Mouse (Mus musculus) spleen, adult 2 months (tissue): ENCODE results near the gene Clstn2. TPM values are rescaled to one million over a fixed set of nuclear protein-coding genes. Genes with fewer than 3 reads are reported as not detected.

ENCODE experiments used
- DNase-seq, 2 experiments: peaks; one replicate each; pipeline versions ENCODE4 v3.0.0 to v3.0.0-alpha.2; 2012 to 2021; ENCODE audit warnings: low spot score in 2 of 2, low read depth in 1 of 2
- H3K27ac ChIP-seq: fragments of 200-500 bp; 2 replicates; pipeline ENCODE4 v1.5.1; 2012; ENCODE audit warnings: low read length, inconsistent platforms; ENCODE audit not compliant: insufficient read depth
- H3K27me3 ChIP-seq: fragments of 200-500 bp; 2 replicates; pipeline ENCODE4 v1.6.1; 2012; ENCODE audit warnings: mild to moderate bottlenecking, moderate library complexity, low read length, inconsistent platforms; ENCODE audit not compliant: control insufficient read depth, insufficient read depth
- H3K36me3 ChIP-seq: fragments of 200-500 bp; 2 replicates; pipeline ENCODE4 v1.6.1; 2012; ENCODE audit warnings: mild to moderate bottlenecking, low read length, inconsistent platforms; ENCODE audit not compliant: control insufficient read depth, insufficient read depth
- H3K4me1 ChIP-seq: fragments of 200-500 bp; 2 replicates; pipeline ENCODE4 v1.6.1; 2011; ENCODE audit warnings: inconsistent platforms; ENCODE audit not compliant: control insufficient read depth, insufficient read depth, insufficient read length
- H3K4me3 ChIP-seq: fragments of 200-500 bp; 2 replicates; pipeline ENCODE4 v1.5.1; 2011; ENCODE audit warnings: mild to moderate bottlenecking, inconsistent platforms; ENCODE audit not compliant: insufficient read depth, insufficient read length; ENCODE audit errors: extremely low read depth
- CTCF ChIP-seq: fragments of 200-500 bp; IDR thresholded peaks from 2 replicates; pipeline ENCODE4 v1.5.1; 2011; ENCODE audit warnings: mild to moderate bottlenecking, inconsistent platforms; ENCODE audit not compliant: insufficient read depth, insufficient read length, insufficient replicate concordance; ENCODE audit errors: extremely low read depth
- POLR2A ChIP-seq: fragments of 200-500 bp; IDR thresholded peaks from 2 replicates; pipeline ENCODE4 v1.6.1; 2011; ENCODE audit warnings: low read depth, low read length, inconsistent platforms
- WGBS: fragments of 180-500 bp; shearing (Covaris S2); methylation state at CpG from one replicate; pipeline ENCODE4 v1.1.7; 2018; 5-methylcytosine and 5-hydroxymethylcytosine counted together
- polyA plus RNA-seq: library from polyadenylated mRNA; depleted of rRNA; stranded (reverse); fragments of >200 nt; gene quantifications from 2 replicates; pipeline ENCODE4 v1.2.3, GENCODE M21; 2012

Gene Clstn2
- polyA plus RNA-seq, 1 experiment, result 0.58 TPM

DNA sequence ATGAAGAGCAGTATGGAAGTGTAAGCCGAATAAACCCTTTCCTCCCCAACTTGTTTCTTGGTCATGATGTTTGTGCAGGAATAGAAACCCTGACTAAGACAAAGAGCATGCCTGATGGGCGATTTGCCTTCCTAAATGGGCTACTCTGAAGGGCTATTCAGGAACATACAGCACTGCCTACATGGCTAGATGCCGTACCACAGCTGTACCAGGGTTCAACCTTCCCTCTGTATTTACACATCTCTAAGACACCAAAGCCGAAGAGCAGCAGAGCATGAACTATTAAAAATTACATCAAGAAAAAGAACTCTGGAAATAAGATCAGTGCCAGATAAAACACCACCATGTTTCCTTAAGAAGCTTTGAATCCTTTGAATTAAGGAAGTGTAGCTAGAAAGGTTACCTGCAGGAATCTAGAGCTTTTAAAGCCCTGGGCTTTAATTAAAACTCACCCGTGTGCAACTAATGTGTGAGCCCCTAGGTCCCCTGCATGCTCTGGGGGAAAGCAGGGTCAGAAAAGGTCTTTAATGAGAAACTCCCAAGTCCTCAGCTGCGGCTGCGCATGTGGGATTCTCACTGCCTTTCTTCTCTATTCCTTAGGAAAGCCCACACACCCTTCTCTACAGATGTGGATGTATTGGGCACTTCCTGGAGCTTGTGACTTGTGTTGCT is 277.2 kb downstream of the Clstn2 start:
- DNase-seq, result no peak
- no peaks in the 10 kb centered on the region for H3K27me3 ChIP-seq
- WGBS, result 89% methylated on average over 7 of the region's 7 CpGs
- H3K36me3 ChIP-seq, result no peaks in the 10 kb centered on the region
- no peaks in the 10 kb centered on the region for H3K4me1 ChIP-seq
- TF ChIP-seq POLR2A (no peak), CTCF (no peak)
- no peak overlapping the region for H3K27ac ChIP-seq
- no peak overlapping the region for H3K4me3 ChIP-seq

DNA sequence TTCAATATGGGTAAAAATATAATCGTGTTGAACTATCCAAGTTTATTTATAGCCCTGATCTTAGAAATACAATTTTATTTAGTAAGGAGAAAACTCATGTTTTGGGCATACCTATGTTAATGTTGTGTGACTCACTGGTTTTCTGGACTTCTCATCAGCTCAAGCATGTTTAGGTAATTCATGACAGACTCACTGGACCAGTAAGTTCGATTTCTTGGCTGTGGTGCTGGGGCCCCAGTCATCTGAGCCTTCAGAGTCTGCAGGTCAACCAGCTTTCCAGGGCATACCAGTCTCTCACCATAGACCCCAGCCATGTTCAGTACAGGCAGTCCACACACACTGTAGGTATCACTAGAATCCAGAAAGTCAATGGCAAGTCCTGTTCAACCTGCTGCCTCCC is 279.3 kb downstream of the Clstn2 start:
- no peaks in the 10 kb centered on the region for H3K4me1 ChIP-seq
- no peak for TF ChIP-seq POLR2A
- TF ChIP-seq CTCF, result no peak
- no peak overlapping the region for H3K27ac ChIP-seq
- no peak overlapping the region for H3K4me3 ChIP-seq
- 50% methylated on average over 2 of the region's 2 CpGs for WGBS
- no peaks in the 10 kb centered on the region for H3K36me3 ChIP-seq
- H3K27me3 ChIP-seq, result no peaks in the 10 kb centered on the region
- no peak for DNase-seq

DNA sequence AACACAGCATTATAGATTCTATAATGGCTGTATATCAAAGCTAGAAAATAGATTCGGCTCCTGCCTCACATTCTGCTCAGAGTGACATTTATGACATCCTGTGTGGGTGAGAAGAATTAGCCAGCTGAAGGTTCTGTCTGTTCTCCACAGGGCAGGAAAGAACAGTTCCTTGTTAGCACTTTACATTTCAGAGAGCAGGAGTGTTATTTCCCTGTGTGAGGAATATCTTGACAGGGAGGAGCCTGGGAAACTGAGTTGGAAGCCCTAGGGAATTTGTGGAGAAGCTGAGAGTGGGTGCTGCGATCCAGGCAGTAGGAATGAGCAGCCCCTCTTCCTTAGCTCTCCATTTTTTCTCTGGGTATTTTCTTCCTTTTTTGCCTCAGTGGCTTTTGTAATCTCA is 286.4 kb downstream of the Clstn2 start:
- TF ChIP-seq CTCF, result no peak
- TF ChIP-seq POLR2A, result no peak
- no peaks in the 10 kb centered on the region for H3K27me3 ChIP-seq
- no peak overlapping the region for H3K4me3 ChIP-seq
- WGBS, result 68% methylated on average over 2 of the region's 2 CpGs
- no peaks in the 10 kb centered on the region for H3K36me3 ChIP-seq
- no peaks in the 10 kb centered on the region for H3K4me1 ChIP-seq
- no peak for DNase-seq
- H3K27ac ChIP-seq, result no peak overlapping the region

DNA sequence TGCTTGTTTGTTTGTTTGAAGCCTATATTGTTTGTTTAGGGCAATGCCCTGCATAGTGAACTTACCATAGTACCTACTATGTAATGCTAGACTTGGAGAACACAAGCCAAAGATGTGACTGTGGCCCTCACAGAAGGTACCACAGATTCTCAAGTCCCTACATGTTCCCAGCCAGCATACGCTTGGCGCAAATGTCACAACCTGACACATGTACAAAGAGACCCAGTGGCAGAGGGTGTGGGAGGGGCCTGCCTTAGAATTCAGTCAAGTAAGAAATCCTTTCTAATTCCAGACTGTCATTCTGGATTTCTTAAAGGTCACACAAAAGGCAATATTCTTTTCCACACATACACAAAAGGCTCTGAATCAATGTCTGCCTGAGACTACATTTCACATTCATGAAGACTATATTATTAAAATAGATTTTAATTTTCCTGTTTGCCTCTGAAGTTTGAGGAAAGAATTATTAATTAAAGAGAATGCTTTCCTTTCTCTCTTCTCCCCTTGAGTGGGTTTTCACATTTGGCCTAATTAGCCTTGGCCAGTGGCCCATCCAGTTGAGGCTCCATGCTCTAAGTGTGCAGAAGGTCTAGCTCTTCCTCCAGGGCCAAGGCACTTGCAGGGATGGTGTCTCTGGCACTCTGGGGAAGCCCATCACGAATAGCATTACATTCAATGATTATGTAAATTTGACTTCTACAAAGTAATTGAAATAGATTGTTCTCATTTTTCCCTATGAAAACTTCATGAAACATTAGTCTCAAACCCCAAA is 305.1 kb downstream of the Clstn2 start:
- no peak overlapping the region for H3K27ac ChIP-seq
- H3K27me3 ChIP-seq, result no peaks in the 10 kb centered on the region
- WGBS, result 89% methylated on average over 3 of the region's 3 CpGs
- DNase-seq, result no peak
- H3K4me1 ChIP-seq, result no peaks in the 10 kb centered on the region
- no peak for TF ChIP-seq CTCF
- no peak for TF ChIP-seq POLR2A
- H3K4me3 ChIP-seq, result no peak overlapping the region
- no peaks in the 10 kb centered on the region for H3K36me3 ChIP-seq

DNA sequence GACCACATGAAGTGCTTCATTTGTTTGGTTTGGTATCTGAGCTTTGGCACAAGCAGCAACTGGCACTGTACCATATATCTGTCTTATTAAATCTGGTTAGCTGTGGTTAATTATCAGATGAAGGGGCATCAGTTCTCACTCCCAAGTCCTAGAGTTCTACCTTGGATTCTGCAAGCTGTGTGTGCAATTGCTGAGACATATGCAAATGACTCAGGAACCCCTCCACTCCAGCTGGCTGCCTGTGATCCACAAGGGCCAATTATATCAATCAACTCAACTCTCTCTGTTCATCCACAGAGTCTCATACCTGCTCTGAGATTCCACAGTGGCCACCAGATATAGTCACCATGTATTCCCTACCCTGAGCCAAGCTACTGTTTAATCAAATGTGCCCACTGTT is 315.3 kb downstream of the Clstn2 start:
- H3K27me3 ChIP-seq, result no peaks in the 10 kb centered on the region
- H3K36me3 ChIP-seq, result no peaks in the 10 kb centered on the region
- no peak overlapping the region for H3K4me3 ChIP-seq
- no peak for TF ChIP-seq CTCF
- no peak for TF ChIP-seq POLR2A
- no peaks in the 10 kb centered on the region for H3K4me1 ChIP-seq
- no peak for DNase-seq
- H3K27ac ChIP-seq, result no peak overlapping the region

DNA sequence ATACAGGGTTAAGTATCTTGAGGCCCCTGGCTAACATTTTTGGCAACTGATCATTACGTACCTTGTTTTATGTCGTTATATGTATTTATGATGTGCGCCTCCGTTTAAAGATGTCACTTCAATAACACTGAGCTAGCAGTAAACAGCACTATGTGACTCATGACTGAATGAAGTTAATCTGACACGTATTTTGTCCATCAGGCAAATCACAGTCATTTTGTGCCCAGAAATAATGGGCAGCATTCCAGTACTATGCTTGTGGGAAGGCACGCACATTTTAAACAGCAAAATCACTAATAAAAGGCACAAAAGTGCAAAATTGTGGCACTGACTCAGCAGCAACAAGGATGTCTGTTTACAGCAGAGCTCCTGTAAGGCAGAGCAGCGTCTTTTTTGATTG is 316.0 kb downstream of the Clstn2 start:
- H3K4me3 ChIP-seq, result no peak overlapping the region
- H3K36me3 ChIP-seq, result no peaks in the 10 kb centered on the region
- H3K4me1 ChIP-seq, result no peaks in the 10 kb centered on the region
- H3K27ac ChIP-seq, result no peak overlapping the region
- DNase-seq, result no peak
- WGBS, result 82% methylated on average over 7 of the region's 7 CpGs
- no peaks in the 10 kb centered on the region for H3K27me3 ChIP-seq
- TF ChIP-seq CTCF (no peak), POLR2A (no peak)

DNA sequence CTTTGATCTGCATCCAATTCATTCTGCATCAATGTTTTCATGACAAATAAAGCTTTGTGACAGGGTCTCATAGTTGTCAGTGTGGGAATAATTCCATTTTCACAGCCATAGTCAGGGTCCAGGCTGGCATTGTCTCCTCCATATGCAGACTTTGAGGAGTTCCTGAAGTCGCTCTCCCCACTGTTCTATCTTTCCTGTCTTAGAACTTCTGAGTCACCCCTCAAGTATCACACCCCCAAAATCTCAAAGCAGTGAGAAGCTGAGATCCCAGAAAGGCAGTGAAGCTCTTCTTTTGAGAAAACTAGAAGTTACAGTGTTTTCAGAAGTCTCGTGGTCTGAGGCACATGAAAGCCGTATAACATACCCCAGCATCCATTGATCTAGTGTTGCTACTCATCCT is 320.1 kb downstream of the Clstn2 start:
- H3K4me1 ChIP-seq, result no peaks in the 10 kb centered on the region
- H3K4me3 ChIP-seq, result no peak overlapping the region
- H3K27ac ChIP-seq, result no peak overlapping the region
- no peak for TF ChIP-seq CTCF
- no peak for DNase-seq
- H3K27me3 ChIP-seq, result no peaks in the 10 kb centered on the region
- WGBS, result 85% methylated on average over 3 of the region's 3 CpGs
- H3K36me3 ChIP-seq, result no peaks in the 10 kb centered on the region
